Mouse (Mus musculus) bone marrow, adult 2 months (tissue): Measurements from ENCODE around the gene Ppp1r1c. TPM values are rescaled to one million over a fixed set of nuclear protein-coding genes. Genes with fewer than 3 reads are reported as not detected.

ENCODE experiments used
- H3K27ac ChIP-seq: fragments of 200-500 bp; 2 replicates; pipeline ENCODE4 v1.5.1; 2012; ENCODE audit warnings: low read depth, mild to moderate bottlenecking, control low read depth, inconsistent platforms, low read length; ENCODE audit not compliant: control insufficient read depth, poor library complexity, insufficient read depth
- H3K4me1 ChIP-seq: fragments of 200-500 bp; 2 replicates; pipeline ENCODE4 v1.6.1; 2011; ENCODE audit warnings: low read length; ENCODE audit not compliant: control insufficient read depth, insufficient read depth
- H3K4me3 ChIP-seq: fragments of 200-500 bp; replicated peaks from 2 replicates; pipeline ENCODE3; 2011; ENCODE audit warnings: mild to moderate bottlenecking, low read depth, low read length, control low read depth; ENCODE audit not compliant: control insufficient read depth
- CTCF ChIP-seq: fragments of 200-500 bp; IDR thresholded peaks from 2 replicates; pipeline ENCODE4 v1.5.1; 2011; ENCODE audit warnings: low read length, control low read depth; ENCODE audit not compliant: control insufficient read depth, insufficient read depth
- POLR2A ChIP-seq: fragments of 200-500 bp; IDR thresholded peaks from 2 replicates; pipeline ENCODE4 v1.6.1; 2011; ENCODE audit warnings: low read depth, mild to moderate bottlenecking, control low read depth, low read length, borderline replicate concordance; ENCODE audit not compliant: control insufficient read depth
- WGBS: fragments of 180-500 bp; shearing (Covaris S2); methylation state at CpG from one replicate; pipeline ENCODE4 v1.1.7; 2018; 5-methylcytosine and 5-hydroxymethylcytosine counted together
- polyA plus RNA-seq: library from polyadenylated mRNA; stranded (reverse); fragments of >200 nt; gene quantifications from 2 replicates; pipeline ENCODE4 v1.2.4, GENCODE M21; 2011; ENCODE audit warnings: low replicate concordance; ENCODE audit not compliant: missing spikeins, insufficient read depth, insufficient read length

The Ppp1r1c gene
- polyA plus RNA-seq, 1 experiment = not detected

- TF ChIP-seq POLR2A (no peak), CTCF (no peak)
- H3K4me1 ChIP-seq = no peaks in the 10 kb centered on the region
- H3K27ac ChIP-seq = no peak overlapping the region
- 84% methylated on average over 2 of the region's 2 CpGs for WGBS
- no peak overlapping the region for H3K4me3 ChIP-seq
These were observed 8.3 kb downstream of the Ppp1r1c start for GRCm38 (mm10) chr2:79715925-79716324.

GRCm38 (mm10) chr2:79717846-79718245 lies 10.3 kb downstream of the Ppp1r1c start:
- TF ChIP-seq CTCF = no peak
- TF ChIP-seq POLR2A = no peak
- no peak overlapping the region for H3K27ac ChIP-seq
- no peak overlapping the region for H3K4me3 ChIP-seq
- H3K4me1 ChIP-seq = no peaks in the 10 kb centered on the region

DNA sequence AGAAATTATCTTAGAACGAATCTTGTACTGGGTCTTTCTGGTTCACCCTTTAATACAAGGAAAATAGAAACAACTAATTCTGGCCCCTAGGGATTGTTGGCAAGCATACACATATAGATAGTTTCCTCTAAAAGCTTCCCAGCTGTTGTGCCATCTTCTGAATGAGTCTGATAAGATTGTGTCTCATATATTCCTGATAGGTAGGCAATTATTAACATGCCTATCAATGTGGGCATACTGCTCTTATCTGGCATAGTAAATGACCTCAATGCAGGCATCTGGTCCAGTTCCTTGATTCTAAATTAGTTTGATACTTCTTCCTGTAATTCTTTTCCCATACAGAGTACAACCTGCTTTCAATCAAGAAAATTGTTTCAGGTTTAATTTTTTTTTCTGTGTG lies 14.8 kb downstream of the Ppp1r1c start:
- WGBS = 72% methylated on average over 1 of the region's 1 CpGs
- no peaks in the 10 kb centered on the region for H3K4me1 ChIP-seq
- H3K27ac ChIP-seq = no peak overlapping the region
- no peak overlapping the region for H3K4me3 ChIP-seq
- TF ChIP-seq CTCF = no peak
- TF ChIP-seq POLR2A = no peak

DNA sequence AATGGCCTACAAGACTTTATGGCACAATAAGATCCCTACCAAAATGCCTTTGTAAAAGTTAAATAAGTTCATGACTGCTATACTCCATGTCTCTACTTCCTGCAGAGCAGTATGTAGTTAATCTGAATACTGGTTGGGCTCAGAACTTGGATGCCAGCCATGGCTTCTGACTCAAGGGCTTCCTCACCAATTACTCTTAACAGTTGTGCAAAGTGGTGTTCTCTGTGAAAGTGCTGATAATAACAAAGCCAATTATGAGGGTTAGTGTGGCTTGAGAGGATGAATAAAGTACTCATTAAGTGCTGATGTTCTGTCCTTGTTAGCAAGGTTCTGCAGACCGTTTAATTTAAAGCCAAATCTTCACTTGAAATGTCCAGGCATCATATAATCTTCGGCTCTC lies 31.4 kb downstream of the Ppp1r1c start:
- Histone ChIP-seq H3K4me1 (no peaks in the 10 kb centered on the region), H3K4me3 (no peak overlapping the region), H3K27ac (no peak overlapping the region)
- TF ChIP-seq POLR2A (no peak), CTCF (no peak)
- 68% methylated on average over 2 of the region's 2 CpGs for WGBS

DNA sequence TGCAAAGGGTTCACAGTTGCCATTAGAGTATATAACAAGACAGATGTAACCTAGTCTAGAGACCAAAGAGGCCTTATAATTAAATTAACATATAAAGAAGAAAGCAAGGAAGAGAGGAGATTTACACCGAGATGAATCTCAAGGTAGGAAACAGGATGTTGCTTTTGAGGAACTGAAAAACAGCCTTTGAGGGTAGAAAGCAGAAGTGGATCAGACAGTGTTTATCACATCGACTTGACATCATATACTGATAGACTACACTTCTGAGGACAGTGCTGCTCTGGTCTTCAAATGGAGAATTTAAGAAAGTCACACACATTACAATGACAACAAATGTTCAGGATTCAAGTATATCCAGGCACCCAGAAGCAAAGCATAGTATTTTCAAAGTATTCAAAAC lies 34.4 kb downstream of the Ppp1r1c start:
- H3K4me3 ChIP-seq = no peak overlapping the region
- H3K4me1 ChIP-seq = no peaks in the 10 kb centered on the region
- 2% methylated on average over 2 of the region's 2 CpGs for WGBS
- TF ChIP-seq POLR2A (no peak), CTCF (no peak)
- no peak overlapping the region for H3K27ac ChIP-seq

GRCm38 (mm10) chr2:79744164-79744563 lies 36.6 kb downstream of the Ppp1r1c start:
- H3K4me3 ChIP-seq = no peak overlapping the region
- no peaks in the 10 kb centered on the region for H3K4me1 ChIP-seq
- TF ChIP-seq CTCF (no peak), POLR2A (no peak)
- no peak overlapping the region for H3K27ac ChIP-seq
- WGBS = 92% methylated on average over 4 of the region's 4 CpGs

- Histone ChIP-seq H3K27ac (no peak overlapping the region), H3K4me1 (no peaks in the 10 kb centered on the region), H3K4me3 (no peak overlapping the region)
- WGBS = 72% methylated on average over 3 of the region's 3 CpGs
- TF ChIP-seq POLR2A (no peak), CTCF (no peak)
These were observed 44.1 kb downstream of the Ppp1r1c start for GRCm38 (mm10) chr2:79751685-79752084.

GRCm38 (mm10) chr2:79760018-79760417 lies 52.4 kb downstream of the Ppp1r1c start:
- Histone ChIP-seq H3K4me3 (no peak overlapping the region), H3K4me1 (no peaks in the 10 kb centered on the region; the same call in 1 of the 2 replicates), H3K27ac (no peak overlapping the region)
- WGBS = 83% methylated on average over 4 of the region's 4 CpGs
- no peak for TF ChIP-seq CTCF
- TF ChIP-seq POLR2A = no peak

GRCm38 (mm10) chr2:79762723-79763388 lies 55.3 kb downstream of the Ppp1r1c start:
- Histone ChIP-seq H3K4me3 (no peak overlapping the region), H3K4me1 (no peaks in the 10 kb centered on the region; the same call in 1 of the 2 replicates), H3K27ac (no peak overlapping the region)
- TF ChIP-seq CTCF (no peak), POLR2A (no peak)
- WGBS = 45% methylated on average over 6 of the region's 6 CpGs
